Mouse (Mus musculus): ENCODE measurements around the gene Mrpl2. TPM values are rescaled to one million over a fixed set of nuclear protein-coding genes. Genes with fewer than 3 reads are reported as not detected.

The Mrpl2 gene
- polyA plus RNA-seq, 1 experiment: 116 TPM

GRCm38 (mm10) chr17:46649811-46650210 lies 3.8 kb downstream of the Mrpl2 start:
- Histone ChIP-seq H3K27me3 (replicated peaks; ENCODE audit: control insufficient read depth, insufficient read depth, low read length) (no peaks in the 10 kb centered on the region), H3K4me3 (ENCODE audit: insufficient read depth, low read depth, low read length) (peak overlapping the region; percentile 42), H3K4me1 (ENCODE audit: control insufficient read depth, insufficient read depth, low read length) (peaks cover 2% of the 10 kb centered on the region), H3K36me3 (ENCODE audit: control insufficient read depth, insufficient read depth, low read length) (no peaks in the 10 kb centered on the region), H3K27ac (ENCODE audit: insufficient read depth, low read depth, low read length) (peak overlapping the region; percentile 72)
- 15% methylated on average over 15 of the region's 15 CpGs for WGBS
- TF ChIP-seq CTCF (conservative IDR thresholded peaks at IDR 0.05; ENCODE audit: insufficient read depth, insufficient read length, low read depth, low read length) (no peak), POLR2A (IDR thresholded peaks at IDR 0.05; ENCODE audit: low read depth, low read length) (no peak)
- DNase-seq: no peak

GRCm38 (mm10) chr17:46650232-46651031 lies 4.4 kb downstream of the Mrpl2 start, which contains the start of gene Cul7:
Cul7 (plus strand) TSS chr17:46650337.
- TF ChIP-seq CTCF (conservative IDR thresholded peaks at IDR 0.05; ENCODE audit: insufficient read depth, insufficient read length, low read depth, low read length) (no peak), POLR2A (IDR thresholded peaks at IDR 0.05; ENCODE audit: low read depth, low read length) (peak; percentile 28)
- no peaks in the 10 kb centered on the region for H3K36me3 ChIP-seq (ENCODE audit: control insufficient read depth, insufficient read depth, low read length)
- H3K4me3 ChIP-seq (ENCODE audit: insufficient read depth, low read depth, low read length): peak within 1 kb of the TSS; percentile 42
- under 1% methylated on average over 58 of the region's 58 CpGs for whole genome bisulfite sequencing
- H3K4me1 ChIP-seq (ENCODE audit: control insufficient read depth, insufficient read depth, low read length): peaks cover 2% of the 10 kb centered on the region
- peak within 1 kb of the TSS; percentile 72 for H3K27ac ChIP-seq (ENCODE audit: insufficient read depth, low read depth, low read length)
- peak; percentile 95 for DNase-seq
- H3K27me3 ChIP-seq (replicated peaks; ENCODE audit: control insufficient read depth, insufficient read depth, low read length): no peaks in the 10 kb centered on the region

DNA sequence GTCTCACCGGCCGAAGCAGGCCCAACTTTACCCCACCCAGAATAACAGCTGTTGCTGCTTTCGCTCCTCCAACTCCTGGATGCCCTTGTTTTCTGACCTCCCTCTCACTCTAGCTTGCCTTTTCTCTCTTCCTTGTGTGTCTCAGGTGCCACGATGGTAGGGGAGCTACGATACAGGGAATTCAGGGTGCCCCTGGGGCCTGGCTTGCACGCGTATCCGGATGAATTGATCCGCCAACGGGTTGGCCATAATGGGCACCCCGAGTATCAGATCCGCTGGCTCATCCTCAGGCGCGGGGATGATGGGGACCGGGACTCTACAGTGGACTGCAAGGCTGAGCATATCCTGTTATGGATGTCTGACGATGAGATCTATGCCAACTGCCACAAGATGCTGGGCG lies 5.3 kb downstream of the Mrpl2 start:
- peak overlapping the region; percentile 13; the same call in 1 of the 2 replicates for H3K27ac ChIP-seq (ENCODE audit: insufficient read depth, low read depth, low read length)
- H3K4me1 ChIP-seq (ENCODE audit: control insufficient read depth, insufficient read depth, low read length): peaks cover 2% of the 10 kb centered on the region
- H3K36me3 ChIP-seq (ENCODE audit: control insufficient read depth, insufficient read depth, low read length): no peaks in the 10 kb centered on the region
- WGBS: 55% methylated on average over 17 of the region's 17 CpGs
- peak overlapping the region; percentile 42 for H3K4me3 ChIP-seq (ENCODE audit: insufficient read depth, low read depth, low read length)
- H3K27me3 ChIP-seq (replicated peaks; ENCODE audit: control insufficient read depth, insufficient read depth, low read length): no peaks in the 10 kb centered on the region
- TF ChIP-seq CTCF (conservative IDR thresholded peaks at IDR 0.05; ENCODE audit: insufficient read depth, insufficient read length, low read depth, low read length): no peak
- TF ChIP-seq POLR2A (IDR thresholded peaks at IDR 0.05; ENCODE audit: low read depth, low read length): no peak
- no peak for DNase-seq

DNA sequence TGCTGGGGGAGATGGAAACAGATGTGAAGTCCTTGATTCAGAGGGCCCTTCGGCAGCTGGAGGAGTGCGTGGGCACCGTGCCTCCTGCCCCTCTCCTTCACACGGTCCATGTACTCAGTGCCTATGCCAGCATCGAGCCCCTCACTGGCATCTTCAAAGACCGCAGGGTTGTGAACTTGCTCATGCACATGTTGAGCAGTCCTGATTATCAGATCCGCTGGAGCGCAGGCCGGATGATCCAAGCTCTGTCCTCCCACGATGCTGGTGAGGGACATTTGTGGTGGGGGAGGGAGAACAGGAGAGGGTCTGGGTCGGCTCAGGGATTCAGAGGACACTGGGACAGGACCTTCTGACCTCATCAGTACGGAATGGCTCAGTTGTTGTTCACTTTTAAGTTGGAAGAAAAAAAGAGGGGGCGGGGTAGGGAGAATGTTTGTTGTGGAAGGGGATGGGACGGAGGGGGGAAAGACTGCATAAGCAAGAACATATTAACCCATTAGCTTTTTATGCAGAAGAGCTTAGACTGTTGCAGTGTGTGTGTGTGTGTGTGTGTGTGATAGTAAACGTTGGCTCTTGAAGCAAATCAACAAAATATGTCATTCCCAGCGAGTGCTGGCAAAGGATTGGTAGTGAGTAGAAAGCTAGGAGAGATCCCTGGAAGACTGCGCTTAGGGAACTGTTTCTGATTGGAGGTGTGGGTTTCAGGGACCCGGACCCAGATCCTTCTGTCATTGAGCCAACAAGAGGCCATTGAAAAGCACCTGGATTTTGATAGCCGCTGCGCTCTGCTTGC lies 5.9 kb downstream of the Mrpl2 start:
- H3K4me3 ChIP-seq (ENCODE audit: insufficient read depth, low read depth, low read length): no peak overlapping the region
- 55% methylated on average over 20 of the region's 20 CpGs for WGBS

DNA sequence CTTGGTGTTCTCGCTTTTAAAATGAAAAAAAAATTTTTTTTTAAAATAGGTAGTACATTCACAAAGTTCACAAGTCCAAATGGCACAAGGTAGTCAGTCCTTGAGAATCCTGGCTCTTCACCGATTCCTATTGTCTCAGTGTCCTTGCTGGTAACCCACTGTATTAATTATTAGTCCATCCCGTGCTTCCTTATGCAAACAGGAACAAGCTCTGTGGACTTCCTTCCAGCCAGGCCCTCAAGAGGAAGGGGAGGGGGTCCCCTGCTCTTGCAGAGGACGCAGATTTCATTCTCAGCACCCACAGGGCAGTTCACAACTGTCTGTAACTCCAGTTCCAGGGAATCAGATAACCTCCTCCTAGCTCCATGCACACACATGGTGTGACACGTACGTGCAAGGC lies 10.0 kb downstream of the Mrpl2 start:
- Histone ChIP-seq H3K27ac (ENCODE audit: insufficient read depth, low read depth, low read length) (no peak overlapping the region), H3K36me3 (ENCODE audit: control insufficient read depth, insufficient read depth, low read length) (no peaks in the 10 kb centered on the region), H3K27me3 (replicated peaks; ENCODE audit: control insufficient read depth, insufficient read depth, low read length) (no peaks in the 10 kb centered on the region), H3K4me3 (ENCODE audit: insufficient read depth, low read depth, low read length) (no peak overlapping the region), H3K4me1 (ENCODE audit: control insufficient read depth, insufficient read depth, low read length) (peaks cover 2% of the 10 kb centered on the region)
- 57% methylated on average over 6 of the region's 6 CpGs for WGBS
- DNase-seq: peak; percentile 19
- TF ChIP-seq CTCF (conservative IDR thresholded peaks at IDR 0.05; ENCODE audit: insufficient read depth, insufficient read length, low read depth, low read length) (no peak), POLR2A (IDR thresholded peaks at IDR 0.05; ENCODE audit: low read depth, low read length) (no peak)

More for the DNA sequence above, 5.9 kb downstream of the Mrpl2 start:
- DNase-seq: no peak
- H3K27me3 ChIP-seq (replicated peaks; ENCODE audit: control insufficient read depth, insufficient read depth, low read length): no peaks in the 10 kb centered on the region
- H3K36me3 ChIP-seq (ENCODE audit: control insufficient read depth, insufficient read depth, low read length): no peaks in the 10 kb centered on the region
- peaks cover 2% of the 10 kb centered on the region for H3K4me1 ChIP-seq (ENCODE audit: control insufficient read depth, insufficient read depth, low read length)
- TF ChIP-seq POLR2A (IDR thresholded peaks at IDR 0.05; ENCODE audit: low read depth, low read length) (no peak), CTCF (conservative IDR thresholded peaks at IDR 0.05; ENCODE audit: insufficient read depth, insufficient read length, low read depth, low read length) (no peak)
- no peak overlapping the region for H3K27ac ChIP-seq (ENCODE audit: insufficient read depth, low read depth, low read length)

DNA sequence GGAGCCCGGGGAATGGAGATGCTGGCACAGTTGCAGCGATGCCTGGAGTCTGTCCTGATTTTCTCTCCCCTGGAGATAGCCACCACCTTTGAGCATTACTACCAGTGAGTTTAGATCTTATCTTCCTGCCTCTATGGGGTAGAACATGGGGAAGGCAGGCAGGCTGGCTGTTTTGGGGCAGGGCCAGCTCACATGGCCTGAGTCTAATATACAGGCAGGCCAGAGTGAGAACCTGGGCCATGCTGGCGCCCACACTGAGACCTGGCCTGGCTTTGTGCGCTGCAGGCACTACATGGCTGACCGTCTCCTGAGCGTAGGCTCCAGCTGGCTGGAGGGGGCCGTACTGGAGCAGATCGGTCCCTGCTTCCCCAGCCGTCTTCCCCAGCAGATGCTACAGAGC lies 15.3 kb downstream of the Mrpl2 start:
- H3K4me3 ChIP-seq (ENCODE audit: insufficient read depth, low read depth, low read length): no peak overlapping the region
- WGBS: 90% methylated on average over 9 of the region's 9 CpGs
- no peak overlapping the region for H3K27ac ChIP-seq (ENCODE audit: insufficient read depth, low read depth, low read length)
- H3K36me3 ChIP-seq (ENCODE audit: control insufficient read depth, insufficient read depth, low read length): no peaks in the 10 kb centered on the region
- no peak for DNase-seq
- TF ChIP-seq CTCF (conservative IDR thresholded peaks at IDR 0.05; ENCODE audit: insufficient read depth, insufficient read length, low read depth, low read length) (no peak), POLR2A (IDR thresholded peaks at IDR 0.05; ENCODE audit: low read depth, low read length) (no peak)
- no peaks in the 10 kb centered on the region for H3K4me1 ChIP-seq (ENCODE audit: control insufficient read depth, insufficient read depth, low read length)
- no peaks in the 10 kb centered on the region for H3K27me3 ChIP-seq (replicated peaks; ENCODE audit: control insufficient read depth, insufficient read depth, low read length)

DNA sequence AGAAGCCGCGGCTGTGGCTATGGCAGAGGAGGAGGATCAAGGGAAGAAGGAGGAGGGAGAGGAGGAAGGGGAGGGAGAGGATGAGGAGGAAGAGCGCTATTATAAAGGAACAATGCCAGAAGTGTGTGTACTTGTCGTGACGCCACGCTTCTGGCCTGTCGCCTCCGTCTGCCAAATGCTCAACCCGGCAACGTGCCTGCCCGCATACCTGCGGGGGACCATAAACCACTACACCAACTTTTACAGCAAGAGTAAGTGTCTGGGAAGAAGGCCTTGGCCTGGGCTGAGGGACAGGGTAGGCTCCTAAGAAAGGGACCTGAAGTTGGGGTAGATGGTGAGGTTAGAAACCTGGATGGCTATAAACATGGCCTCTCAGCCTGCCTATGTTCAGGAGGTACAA lies 16.0 kb downstream of the Mrpl2 start:
- no peak for TF ChIP-seq CTCF (conservative IDR thresholded peaks at IDR 0.05; ENCODE audit: insufficient read depth, insufficient read length, low read depth, low read length)
- no peak for TF ChIP-seq POLR2A (IDR thresholded peaks at IDR 0.05; ENCODE audit: low read depth, low read length)
- Histone ChIP-seq H3K4me3 (ENCODE audit: insufficient read depth, low read depth, low read length) (no peak overlapping the region), H3K36me3 (ENCODE audit: control insufficient read depth, insufficient read depth, low read length) (no peaks in the 10 kb centered on the region), H3K27ac (ENCODE audit: insufficient read depth, low read depth, low read length) (no peak overlapping the region), H3K4me1 (ENCODE audit: control insufficient read depth, insufficient read depth, low read length) (no peaks in the 10 kb centered on the region), H3K27me3 (replicated peaks; ENCODE audit: control insufficient read depth, insufficient read depth, low read length) (no peaks in the 10 kb centered on the region)
- no peak for DNase-seq
- 87% methylated on average over 12 of the region's 12 CpGs for WGBS

Measured in kidney, adult 2 months (tissue).